Mouse (Mus musculus) brain, embryonic 14.5 days (tissue): ENCODE data around the gene Sirt3.

Experiments
- CTCF ChIP-seq: fragments of 200-500 bp; IDR thresholded peaks from 2 replicates; pipeline ENCODE4 v1.5.1; 2012; ENCODE audit warnings: inconsistent platforms, mild to moderate bottlenecking, moderate library complexity, borderline replicate concordance; ENCODE audit not compliant: insufficient read depth, insufficient read length; ENCODE audit errors: extremely low read depth
- POLR2A ChIP-seq: fragments of 200-500 bp; IDR thresholded peaks from 2 replicates; pipeline ENCODE4 v1.6.1; 2012; ENCODE audit warnings: mild to moderate bottlenecking, inconsistent platforms, borderline replicate concordance; ENCODE audit not compliant: poor library complexity, insufficient read depth, insufficient read length, severe bottlenecking; ENCODE audit errors: extremely low read depth

- TF ChIP-seq POLR2A (no peak; the same call in 1 of the 2 replicates), CTCF (no peak)
Measured at GRCm38 (mm10) chr7:140855860-140856784, 26.0 kb downstream of the Sirt3 start, which contains the start of gene Gm45785.
